Mouse (Mus musculus) erythroblast, embryonic 14.5 days (primary cell): ENCODE measurements around the gene Rhd.

ENCODE experiments used
- GATA1 ChIP-seq: IDR thresholded peaks from 2 replicates; pipeline ENCODE4 v1.6.1; 2012; ENCODE audit warnings: low read length, inconsistent platforms, mixed read lengths
- TAL1 ChIP-seq: IDR thresholded peaks from 3 replicates; pipeline ENCODE4 v1.6.1; 2012; ENCODE audit warnings: low read length, inconsistent platforms, mixed read lengths

- no peak for TF ChIP-seq GATA1
- no peak for TF ChIP-seq TAL1
Observed at GRCm38 (mm10) chr4:134838221-134838620, 26.1 kb upstream of the Rhd start.
